Comparison of ENCODE assay signal across 19 mouse cellular contexts in the genomic region with DNA sequence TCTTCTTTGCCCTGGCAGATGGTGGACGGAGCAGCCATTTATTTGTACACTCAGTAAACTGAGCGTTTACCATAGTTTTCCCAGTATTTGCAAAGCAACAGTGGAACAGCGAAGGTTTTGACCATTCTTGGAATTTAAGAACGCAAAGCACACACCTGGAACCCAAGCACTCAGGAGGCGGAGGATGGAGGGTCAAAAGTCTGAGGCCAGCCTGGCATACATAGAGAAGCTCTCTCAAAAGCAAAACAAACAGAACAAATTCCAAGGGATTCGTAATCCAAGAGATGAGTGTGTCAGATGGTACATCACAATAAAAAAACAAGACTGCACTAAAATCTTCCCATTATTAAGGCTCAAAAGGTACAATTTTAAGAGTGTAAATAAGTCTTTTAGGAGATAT. TPM values are rescaled to one million over a fixed set of nuclear protein-coding genes. Genes with fewer than 3 reads are reported as not detected.
A peak's percentile ranks its signal among the peaks of the same experiment; 100 is the strongest.
DNase-seq lines count a peak whose midpoint lies in the region; TF ChIP-seq lines count a peak whose summit lies in the region.
"Had no signal": no experiment of that assay in that cellular context is flagged by ENCODE, and none has a peak within 500 bp of the region (broad histone marks: within the 10 kb centered on the region; RNA-seq: fewer than 3 reads in every experiment).

No protein-coding gene starts in this region.

- no peak overlapping the region for H3K4me3 ChIP-seq in kidney, adult 2 months (ENCODE audit: insufficient read depth, low read depth, low read length)
- H3K4me3 ChIP-seq in lung, adult 2 months (replicated peaks; ENCODE audit: extremely low read depth, low read depth, low read length): no peak overlapping the region
- no peak overlapping the region for H3K4me3 ChIP-seq in embryonic facial prominence, embryonic 10.5 days
- H3K4me3 ChIP-seq: embryonic facial prominence, embryonic 12.5 days; forebrain, embryonic 13.5 days; forebrain, embryonic 15.5 days had no signal

- no peak for TF ChIP-seq POLR2A in kidney, adult 2 months (IDR thresholded peaks at IDR 0.05; ENCODE audit: low read depth, low read length)
- TF ChIP-seq POLR2A in lung, adult 2 months (IDR thresholded peaks at IDR 0.05; ENCODE audit: borderline replicate concordance, extremely low read depth, low read depth, low read length): no peak

- no peaks in the 10 kb centered on the region for H3K36me3 ChIP-seq in kidney, adult 2 months (ENCODE audit: control insufficient read depth, insufficient read depth, low read length)
- peaks cover 86% of the 10 kb centered on the region for H3K36me3 ChIP-seq in embryonic facial prominence, embryonic 10.5 days (replicated peaks)

- peak; percentile 35 for DNase-seq in kidney, adult 2 months
- DNase-seq in kidney, adult 18-20 months: no peak
- DNase-seq in lung, postnatal 25 days (ENCODE audit: low spot score): peak; percentile 23
- no peak for DNase-seq in lung, adult 2 months
- DNase-seq in embryonic facial prominence, embryonic 10.5 days (ENCODE audit: low spot score): no peak
- DNase-seq: adrenal gland, adult 2 months; adrenal gland, postnatal 10 days; adrenal gland, postnatal 25 days; cerebellum, adult 11 months; cerebellum, adult 18-20 months; cerebellum, adult 8-10 months; cerebellum, adult 9-11 months; cerebellum, postnatal 14 days; cerebellum, postnatal 36 days; embryo, embryonic 11 days; forebrain, postnatal 0 days had no signal

- no peak for TF ChIP-seq CTCF in kidney, adult 2 months (conservative IDR thresholded peaks at IDR 0.05; ENCODE audit: insufficient read depth, insufficient read length, low read depth, low read length)
- no peak for TF ChIP-seq CTCF in lung, adult 2 months (IDR thresholded peaks at IDR 0.05; ENCODE audit: insufficient read depth, low read length)

- WGBS in kidney, adult 2 months: 87% methylated on average over 6 of the region's 6 CpGs
- 81% methylated on average over 6 of the region's 6 CpGs for WGBS in lung, adult 2 months
- WGBS in embryonic facial prominence, embryonic 10.5 days: 92% methylated on average over 6 of the region's 6 CpGs

- H3K9me3 ChIP-seq in embryonic facial prominence, embryonic 10.5 days: no peaks in the 10 kb centered on the region
- H3K9me3 ChIP-seq: embryonic facial prominence, embryonic 12.5 days; forebrain, embryonic 13.5 days; forebrain, embryonic 15.5 days had no signal

- no peaks in the 10 kb centered on the region; the same call in 1 of the 2 replicates for H3K4me1 ChIP-seq in kidney, adult 2 months (ENCODE audit: control insufficient read depth, insufficient read depth, low read length)
- no peaks in the 10 kb centered on the region for H3K4me1 ChIP-seq in lung, adult 2 months (ENCODE audit: control insufficient read depth, insufficient read depth, low read length)
- no peaks in the 10 kb centered on the region; the same call in 1 of the 2 replicates for H3K4me1 ChIP-seq in embryonic facial prominence, embryonic 10.5 days
- H3K4me1 ChIP-seq: embryonic facial prominence, embryonic 12.5 days; forebrain, embryonic 15.5 days had no signal

- no peak overlapping the region for H3K27ac ChIP-seq in kidney, adult 2 months (ENCODE audit: insufficient read depth, low read depth, low read length)
- H3K27ac ChIP-seq in embryonic facial prominence, embryonic 10.5 days (replicated peaks): no peak overlapping the region
- H3K27ac ChIP-seq: embryonic facial prominence, embryonic 12.5 days; forebrain, embryonic 13.5 days; forebrain, embryonic 15.5 days had no signal

- no peaks in the 10 kb centered on the region for H3K27me3 ChIP-seq in kidney, adult 2 months (replicated peaks; ENCODE audit: control insufficient read depth, insufficient read depth, low read length)
- no peaks in the 10 kb centered on the region for H3K27me3 ChIP-seq in embryonic facial prominence, embryonic 10.5 days (replicated peaks; ENCODE audit: low read depth, poor library complexity, severe bottlenecking)
- H3K27me3 ChIP-seq: embryonic facial prominence, embryonic 12.5 days; forebrain, embryonic 13.5 days; forebrain, embryonic 15.5 days had no signal

RNA-seq across cellular contexts. Expression of gene Rbl1, which starts 30.8 kb away (rescaled TPM):
- 3.1 and 3.2 TPM in 2 replicates for polyA plus RNA-seq in kidney, adult 2 months (2012; rRNA removed)
- 4.3 TPM in 2 replicates for polyA plus RNA-seq in lung, adult 2 months (2012; rRNA removed)
- polyA plus RNA-seq in embryonic facial prominence, embryonic 10.5 days (2016; fragmentation: Nextera tagmentation; extraction: Ambion mirVana): 21.4 and 23.7 TPM in 2 replicates

RNA-seq across cellular contexts. Expression of gene Samhd1, which starts 38.5 kb away (rescaled TPM):
- 16.4 and 23.5 TPM in 2 replicates for polyA plus RNA-seq in kidney, adult 2 months (2012; rRNA removed)
- 69.9 and 85.8 TPM in 2 replicates for polyA plus RNA-seq in lung, adult 2 months (2012; rRNA removed)
- 26.7 and 27.8 TPM in 2 replicates for polyA plus RNA-seq in embryonic facial prominence, embryonic 10.5 days (2016; fragmentation: Nextera tagmentation; extraction: Ambion mirVana)

Comparison
In these comparisons a context has a peak if more than half of its experiments do, and no peak if none do; other contexts are left out.
1. DNase-seq: peak in kidney, adult 2 months (single experiment) and lung, postnatal 25 days (single experiment); none in kidney, adult 18-20 months (single experiment), lung, adult 2 months (single experiment) and embryonic facial prominence, embryonic 10.5 days (single experiment).